Mouse (Mus musculus): ENCODE results near the gene Scaf11. TPM values are rescaled to one million over a fixed set of nuclear protein-coding genes. Genes with fewer than 3 reads are reported as not detected.
"Not testable (repeated sequence)": the region's sequence is repeated elsewhere in the genome, so short reads cannot be mapped to it uniquely, and the experiment has no call there.

Gene Scaf11
- 30.4 and 32.1 TPM in 2 replicates for polyA plus RNA-seq (2011; ENCODE audit: insufficient read depth, insufficient read length, low replicate concordance, missing spikeins)

GRCm38 (mm10) chr15:96460730-96461540, at the start of gene Scaf11:
Gene Scaf11, minus strand, starts transcription at chr15:96460843.
- H3K4me1 ChIP-seq (ENCODE audit: control insufficient read depth, insufficient read depth, low read length) = no peaks in the 10 kb centered on the region; the same call in 1 of the 2 replicates
- TF ChIP-seq CTCF (IDR thresholded peaks at IDR 0.05; ENCODE audit: control insufficient read depth, insufficient read depth, low read length) (peak; percentile 63; the same call in 1 of the 2 replicates), POLR2A (IDR thresholded peaks at IDR 0.05; ENCODE audit: borderline replicate concordance, control insufficient read depth, low read depth, low read length) (peak; percentile 82; the same call in 1 of the 2 replicates)
- under 1% methylated on average over 84 of the region's 96 CpGs for WGBS
- H3K27ac ChIP-seq (ENCODE audit: control insufficient read depth, insufficient read depth, low read depth, low read length, poor library complexity) = peak within 1 kb of the TSS; percentile 100
- H3K4me3 ChIP-seq (replicated peaks; ENCODE audit: control insufficient read depth, low read depth, low read length) = peak within 1 kb of the TSS; percentile 94

GRCm38 (mm10) chr15:96507097-96507840, 46.6 kb upstream of the Scaf11 start:
- WGBS = 30% methylated on average over 18 of the region's 18 CpGs
- TF ChIP-seq POLR2A (IDR thresholded peaks at IDR 0.05; ENCODE audit: borderline replicate concordance, control insufficient read depth, low read depth, low read length) (no peak), CTCF (IDR thresholded peaks at IDR 0.05; ENCODE audit: control insufficient read depth, insufficient read depth, low read length) (peak; percentile 57)
- no peak overlapping the region for H3K4me3 ChIP-seq (replicated peaks; ENCODE audit: control insufficient read depth, low read depth, low read length)
- H3K27ac ChIP-seq (ENCODE audit: control insufficient read depth, insufficient read depth, low read depth, low read length, poor library complexity) = no peak overlapping the region
- no peaks in the 10 kb centered on the region; the same call in 1 of the 2 replicates for H3K4me1 ChIP-seq (ENCODE audit: control insufficient read depth, insufficient read depth, low read length)

GRCm38 (mm10) chr15:96497646-96498045, 37.0 kb upstream of the Scaf11 start:
- TF ChIP-seq CTCF (IDR thresholded peaks at IDR 0.05; ENCODE audit: control insufficient read depth, insufficient read depth, low read length) (no peak), POLR2A (IDR thresholded peaks at IDR 0.05; ENCODE audit: borderline replicate concordance, control insufficient read depth, low read depth, low read length) (no peak)
- no peak overlapping the region for H3K4me3 ChIP-seq (replicated peaks; ENCODE audit: control insufficient read depth, low read depth, low read length)
- no peaks in the 10 kb centered on the region; the same call in 1 of the 2 replicates for H3K4me1 ChIP-seq (ENCODE audit: control insufficient read depth, insufficient read depth, low read length)
- H3K27ac ChIP-seq (ENCODE audit: control insufficient read depth, insufficient read depth, low read depth, low read length, poor library complexity) = no peak overlapping the region
- 80% methylated on average over 7 of the region's 7 CpGs for WGBS

DNA sequence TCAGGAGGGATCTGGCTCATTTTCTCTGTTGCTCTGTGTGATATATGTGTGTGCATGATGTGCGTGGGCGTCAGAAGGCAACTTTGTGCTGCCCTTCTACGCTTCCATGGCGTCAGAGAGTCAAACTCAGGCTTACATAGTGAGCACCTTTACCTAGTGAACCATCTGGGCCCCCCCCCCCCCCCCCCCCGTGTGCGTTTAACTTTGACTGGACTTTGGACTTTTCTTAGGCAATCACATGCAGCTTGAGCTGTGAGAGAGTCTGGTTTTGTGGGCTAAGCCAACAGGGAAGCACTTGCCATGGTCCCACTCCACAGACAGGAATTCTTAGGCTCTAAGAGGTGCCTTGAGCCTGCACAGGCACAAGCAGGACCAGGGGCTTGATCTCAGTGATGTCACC, 33.6 kb upstream of the Scaf11 start:
- H3K27ac ChIP-seq (ENCODE audit: control insufficient read depth, insufficient read depth, low read depth, low read length, poor library complexity) = no peak overlapping the region
- TF ChIP-seq CTCF (IDR thresholded peaks at IDR 0.05; ENCODE audit: control insufficient read depth, insufficient read depth, low read length) (no peak), POLR2A (IDR thresholded peaks at IDR 0.05; ENCODE audit: borderline replicate concordance, control insufficient read depth, low read depth, low read length) (no peak)
- no peak overlapping the region for H3K4me3 ChIP-seq (replicated peaks; ENCODE audit: control insufficient read depth, low read depth, low read length)
- no peaks in the 10 kb centered on the region; the same call in 1 of the 2 replicates for H3K4me1 ChIP-seq (ENCODE audit: control insufficient read depth, insufficient read depth, low read length)
- 75% methylated on average over 6 of the region's 6 CpGs for WGBS

- H3K27ac ChIP-seq (ENCODE audit: control insufficient read depth, insufficient read depth, low read depth, low read length, poor library complexity) = no peak overlapping the region
- 78% methylated on average over 5 of the region's 5 CpGs for WGBS
- H3K4me1 ChIP-seq (ENCODE audit: control insufficient read depth, insufficient read depth, low read length) = no peaks in the 10 kb centered on the region; the same call in 1 of the 2 replicates
- H3K4me3 ChIP-seq (replicated peaks; ENCODE audit: control insufficient read depth, low read depth, low read length) = no peak overlapping the region
- TF ChIP-seq CTCF (IDR thresholded peaks at IDR 0.05; ENCODE audit: control insufficient read depth, insufficient read depth, low read length) (no peak), POLR2A (IDR thresholded peaks at IDR 0.05; ENCODE audit: borderline replicate concordance, control insufficient read depth, low read depth, low read length) (no peak)
Measured at GRCm38 (mm10) chr15:96493573-96493972, 32.9 kb upstream of the Scaf11 start.

DNA sequence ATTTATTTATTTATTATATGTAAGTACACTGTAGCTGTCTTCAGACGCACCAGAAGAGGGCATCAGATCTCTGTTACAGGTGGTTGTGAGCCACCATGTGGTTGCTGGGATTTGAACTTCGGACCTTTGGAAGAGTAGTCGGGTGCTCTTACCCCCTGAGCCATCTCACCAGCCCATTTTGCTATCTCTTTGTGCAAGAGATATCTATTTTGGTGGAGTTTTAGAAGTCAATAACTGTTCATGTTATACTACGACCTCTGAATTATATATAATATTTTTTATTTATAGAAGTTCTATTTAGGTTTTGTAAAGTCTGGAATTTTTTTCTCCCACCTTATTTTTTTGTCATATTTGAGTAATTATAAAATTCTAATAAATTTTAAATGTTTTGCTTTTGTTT, 32.3 kb upstream of the Scaf11 start:
- H3K27ac ChIP-seq (ENCODE audit: control insufficient read depth, insufficient read depth, low read depth, low read length, poor library complexity); H3K4me3 ChIP-seq (replicated peaks; ENCODE audit: control insufficient read depth, low read depth, low read length); H3K4me1 ChIP-seq (ENCODE audit: control insufficient read depth, insufficient read depth, low read length): not testable (repeated sequence)
- 79% methylated on average over 4 of the region's 4 CpGs for WGBS

- 63% methylated on average over 13 of the region's 13 CpGs for WGBS
- H3K4me1 ChIP-seq (ENCODE audit: control insufficient read depth, insufficient read depth, low read length) = no peaks in the 10 kb centered on the region; the same call in 1 of the 2 replicates
- H3K27ac ChIP-seq (ENCODE audit: control insufficient read depth, insufficient read depth, low read depth, low read length, poor library complexity) = no peak overlapping the region
- no peak overlapping the region for H3K4me3 ChIP-seq (replicated peaks; ENCODE audit: control insufficient read depth, low read depth, low read length)
- no peak for TF ChIP-seq CTCF (IDR thresholded peaks at IDR 0.05; ENCODE audit: control insufficient read depth, insufficient read depth, low read length)
- no peak for TF ChIP-seq POLR2A (IDR thresholded peaks at IDR 0.05; ENCODE audit: borderline replicate concordance, control insufficient read depth, low read depth, low read length)
Measured at GRCm38 (mm10) chr15:96491861-96492641, 31.4 kb upstream of the Scaf11 start.

All from bone marrow, adult 2 months (tissue).